Mouse (Mus musculus) midbrain, postnatal 0 days (tissue): ENCODE measurements at regions not wholly inside any gene's neighbourhood (a gene's known extent, or its start where the extent isn't known, plus 50 kb on each side); places are given as distances from the start of the nearest gene placed in this dataset.

Source experiments
- ATAC-seq: fragments of 200-750 bp; cut with Nextera tagmentation; 2 replicates; pipeline ENCODE4 v1.8.0; 2017; ENCODE audit warnings: moderate number of reproducible peaks, mild to moderate bottlenecking, moderate TSS enrichment, moderate library complexity; ENCODE audit not compliant: low FRiP score
- DNase-seq: peaks from one replicate; pipeline ENCODE4 v3.0.0-alpha.2; 2015; ENCODE audit warnings: low spot score
- H3K27ac ChIP-seq: fragments of 300-500 bp; sonication (generic); 2 replicates; pipeline ENCODE4 v1.5.1; 2014; ENCODE audit warnings: low read depth, mild to moderate bottlenecking, low read length, mixed read lengths
- H3K27me3 ChIP-seq: fragments of 300-500 bp; sonication (generic); 2 replicates; pipeline ENCODE4 v1.6.1; 2014; ENCODE audit warnings: low read length, control low read depth, mixed read lengths; ENCODE audit not compliant: insufficient read depth
- H3K36me3 ChIP-seq: fragments of 300-500 bp; sonication (generic); 2 replicates; pipeline ENCODE4 v1.6.1; 2014; ENCODE audit warnings: low read length, control low read depth, mixed read lengths; ENCODE audit not compliant: insufficient read depth
- H3K4me1 ChIP-seq: fragments of 300-500 bp; sonication (generic); 2 replicates; pipeline ENCODE4 v1.6.1; 2014; ENCODE audit warnings: mild to moderate bottlenecking, control low read depth, antibody characterized with exemption, low read length, mixed read lengths; ENCODE audit not compliant: insufficient read depth
- H3K4me2 ChIP-seq: fragments of 300-500 bp; sonication (generic); 2 replicates; pipeline ENCODE4 v1.6.1; 2014; ENCODE audit warnings: low read depth, mild to moderate bottlenecking, low read length, mixed read lengths; ENCODE audit not compliant: poor library complexity, severe bottlenecking
- H3K4me3 ChIP-seq: fragments of 300-500 bp; sonication (generic); 2 replicates; pipeline ENCODE4 v1.5.1; 2014; ENCODE audit warnings: low read depth, mild to moderate bottlenecking, low read length, moderate library complexity
- H3K9ac ChIP-seq: fragments of 300-500 bp; sonication (generic); replicated peaks from 2 replicates; pipeline ENCODE4 v1.6.1; 2014; ENCODE audit warnings: mild to moderate bottlenecking, low read length, moderate library complexity, mixed read lengths; ENCODE audit not compliant: poor library complexity, severe bottlenecking
- H3K9me3 ChIP-seq: fragments of 300-500 bp; sonication (generic); 2 replicates; pipeline ENCODE4 v1.6.1; 2016; ENCODE audit warnings: low read length, control low read depth
- CTCF ChIP-seq: IDR thresholded peaks from 2 replicates; pipeline ENCODE4 v1.5.1; 2016; ENCODE audit warnings: antibody characterized with exemption, mild to moderate bottlenecking
- WGBS: fragments of 180-500 bp; shearing (Covaris S2); extraction: QIAGEN DNeasy Blood & Tissue Kit; methylation state at CpG from one replicate; pipeline ENCODE4 v1.1.7; 2014; 5-methylcytosine and 5-hydroxymethylcytosine counted together

DNA sequence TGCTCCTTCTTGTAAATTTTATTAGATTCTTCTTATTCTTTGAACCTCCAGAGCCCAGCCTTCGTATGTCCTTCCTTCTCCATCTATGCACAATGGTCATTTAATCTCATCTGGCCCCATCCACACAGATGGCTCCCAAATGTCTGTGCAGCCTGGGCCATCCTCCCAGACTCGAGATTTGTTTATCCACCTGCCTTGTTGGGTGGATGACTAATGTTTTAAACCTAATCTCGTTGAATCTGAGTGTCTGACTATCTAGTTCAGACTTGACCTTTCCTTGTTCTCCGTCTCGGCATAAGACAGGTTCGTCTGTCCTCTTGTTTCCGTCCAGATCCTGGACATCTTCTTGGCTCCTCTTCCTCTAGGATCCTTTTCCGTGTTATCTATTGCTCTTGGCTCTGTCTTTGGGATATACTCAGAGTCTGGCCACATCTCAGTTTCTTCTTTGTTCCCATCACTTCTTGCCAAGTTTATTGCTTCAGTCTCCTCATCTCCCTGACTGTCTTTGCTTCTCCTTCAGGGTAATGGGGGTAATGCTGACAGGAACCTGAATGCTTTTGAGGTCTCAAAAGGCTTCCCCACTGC, 141.4 kb upstream of the Gas1 start:
- 86% methylated on average over 8 of the region's 8 CpGs for WGBS
- Histone ChIP-seq H3K4me1 (no peaks in the 10 kb centered on the region), H3K9me3 (no peaks in the 10 kb centered on the region), H3K9ac (no peak overlapping the region), H3K4me3 (no peak overlapping the region), H3K36me3 (no peaks in the 10 kb centered on the region), H3K4me2 (no peak overlapping the region), H3K27me3 (no peaks in the 10 kb centered on the region), H3K27ac (no peak overlapping the region)
- no peak for TF ChIP-seq CTCF
- no peak for ATAC-seq
- no peak for DNase-seq

DNA sequence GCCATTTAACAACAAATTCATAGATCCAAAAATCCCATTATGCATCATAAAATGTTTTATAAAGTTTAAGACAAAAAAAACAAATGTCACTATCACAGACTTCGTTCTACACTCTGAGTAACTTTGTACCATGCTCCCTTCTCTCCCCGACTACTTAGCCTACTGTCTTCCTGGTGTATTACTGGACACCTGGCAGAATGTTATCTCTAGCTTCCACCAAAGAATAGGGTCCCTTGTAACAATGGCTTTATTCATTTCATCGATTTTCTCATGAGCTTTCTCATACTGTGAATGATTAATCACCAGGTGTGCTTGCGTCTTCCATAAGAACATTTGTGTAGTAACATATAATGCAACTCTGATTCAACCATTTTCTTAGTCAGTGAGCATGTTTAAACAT, 142.1 kb upstream of the Gas1 start:
- Histone ChIP-seq H3K9ac (no peak overlapping the region), H3K36me3 (no peaks in the 10 kb centered on the region), H3K27ac (no peak overlapping the region), H3K9me3 (no peaks in the 10 kb centered on the region), H3K4me1 (no peaks in the 10 kb centered on the region), H3K27me3 (no peaks in the 10 kb centered on the region), H3K4me3 (no peak overlapping the region), H3K4me2 (no peak overlapping the region)
- 85% methylated on average over 4 of the region's 4 CpGs for WGBS
- TF ChIP-seq CTCF, result no peak
- DNase-seq, result no peak
- ATAC-seq, result no peak

DNA sequence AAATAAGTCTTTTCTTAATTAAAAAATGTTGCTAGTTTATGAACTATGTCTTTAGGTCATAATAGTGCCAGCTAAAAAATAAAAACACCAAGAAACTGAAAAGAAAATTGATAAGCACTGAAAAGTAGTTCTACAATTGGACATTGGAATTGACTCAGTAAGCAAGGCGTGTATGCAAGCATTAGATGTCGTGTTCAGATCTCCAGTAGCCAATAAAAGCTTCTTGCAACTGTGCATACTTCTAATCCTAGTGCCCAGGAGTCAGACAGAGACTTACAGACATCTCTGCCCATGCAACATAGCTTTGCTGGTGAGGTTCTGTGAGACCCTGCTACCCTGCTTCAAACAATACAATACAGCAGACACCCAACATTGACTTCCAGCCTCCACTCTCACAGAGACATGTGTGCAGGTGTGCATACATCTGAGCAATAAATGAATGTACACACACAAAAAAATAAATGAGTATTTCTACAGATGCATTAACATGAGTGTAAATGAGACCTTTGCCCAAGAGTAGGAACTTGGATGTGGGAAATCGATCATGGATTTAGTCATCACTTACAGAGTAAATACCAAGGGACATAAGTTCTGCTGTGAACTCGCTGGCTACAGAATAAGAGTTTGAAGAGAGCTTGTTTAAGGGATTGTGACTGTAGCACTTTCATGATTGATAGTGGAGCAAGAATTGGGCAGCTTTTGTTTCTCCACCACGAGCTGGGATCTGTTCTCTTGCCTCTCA, 142.9 kb upstream of the Gas1 start:
- no peak overlapping the region for H3K9ac ChIP-seq
- DNase-seq, result no peak
- no peak overlapping the region for H3K4me3 ChIP-seq
- H3K36me3 ChIP-seq, result no peaks in the 10 kb centered on the region
- H3K4me1 ChIP-seq, result no peaks in the 10 kb centered on the region
- H3K9me3 ChIP-seq, result no peaks in the 10 kb centered on the region
- H3K27ac ChIP-seq, result no peak overlapping the region
- H3K27me3 ChIP-seq, result no peaks in the 10 kb centered on the region
- WGBS, result 78% methylated on average over 5 of the region's 5 CpGs
- TF ChIP-seq CTCF, result no peak
- no peak overlapping the region for H3K4me2 ChIP-seq
- ATAC-seq, result no peak

DNA sequence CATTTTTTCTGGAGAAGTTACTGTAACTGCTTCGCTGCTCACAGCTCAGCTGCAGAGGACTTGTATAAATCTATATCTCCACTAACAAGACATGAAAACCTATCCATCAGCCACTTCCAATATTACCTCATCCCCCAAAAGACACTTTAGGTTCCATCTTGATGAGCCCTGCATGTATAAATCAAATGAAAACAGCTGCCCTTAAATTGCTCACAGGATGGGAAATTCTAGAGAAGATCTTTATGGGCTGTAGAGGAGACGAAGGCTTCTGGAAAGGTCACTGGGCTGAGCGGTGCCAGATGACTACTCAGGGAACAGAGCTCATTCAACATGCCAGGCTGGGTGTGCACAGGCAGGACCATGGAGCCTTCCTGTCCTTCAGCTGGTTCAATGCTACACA, 145.4 kb upstream of the Gas1 start:
- Histone ChIP-seq H3K27ac (no peak overlapping the region), H3K9me3 (no peaks in the 10 kb centered on the region), H3K27me3 (no peaks in the 10 kb centered on the region), H3K4me2 (no peak overlapping the region), H3K36me3 (no peaks in the 10 kb centered on the region), H3K9ac (no peak overlapping the region), H3K4me3 (no peak overlapping the region), H3K4me1 (no peaks in the 10 kb centered on the region)
- TF ChIP-seq CTCF, result no peak
- 93% methylated on average over 3 of the region's 3 CpGs for WGBS
- DNase-seq, result no peak
- ATAC-seq, result no peak

DNA sequence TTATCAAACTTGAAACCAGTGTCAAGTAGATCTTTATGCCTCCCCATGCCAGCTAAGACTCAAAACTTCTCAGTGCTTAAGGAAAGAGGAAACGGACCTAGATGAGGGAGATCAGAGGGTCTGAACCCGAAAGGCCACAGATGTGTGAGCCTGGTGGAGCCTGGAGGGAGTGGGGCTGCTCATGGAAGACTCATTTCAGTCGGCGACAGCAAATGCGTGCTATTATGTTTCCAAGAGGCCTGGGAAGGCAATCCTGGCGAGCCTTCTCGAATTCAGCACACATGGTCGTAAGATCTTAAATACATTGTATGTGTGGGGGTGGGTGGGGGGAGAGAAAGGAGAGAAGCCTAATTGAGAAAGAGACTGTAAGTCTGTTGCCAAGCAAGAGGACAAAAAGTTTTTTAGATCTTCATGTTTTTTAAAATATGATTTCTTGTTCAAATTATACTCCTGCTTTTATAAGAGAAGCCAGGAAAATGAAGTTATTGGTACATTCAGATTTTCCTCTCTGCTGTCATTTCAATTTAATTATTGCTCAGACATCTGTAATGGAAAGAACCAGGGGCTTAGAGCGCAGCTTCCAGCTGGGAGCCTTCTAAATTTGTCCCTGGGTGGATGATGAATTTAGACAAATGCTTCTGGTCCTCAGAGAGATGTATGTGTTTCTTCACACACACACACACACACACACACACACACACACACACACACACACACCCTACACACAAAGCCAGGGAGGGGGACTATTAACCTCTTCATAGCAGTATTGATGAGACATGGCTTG, 153.5 kb upstream of the Gas1 start:
- ATAC-seq, result no peak
- no peak for TF ChIP-seq CTCF
- no peaks in the 10 kb centered on the region for H3K27me3 ChIP-seq
- no peak overlapping the region for H3K27ac ChIP-seq
- no peak overlapping the region for H3K9ac ChIP-seq
- no peaks in the 10 kb centered on the region for H3K4me1 ChIP-seq
- no peak for DNase-seq
- 85% methylated on average over 9 of the region's 9 CpGs for WGBS
- no peaks in the 10 kb centered on the region for H3K36me3 ChIP-seq
- H3K4me3 ChIP-seq, result no peak overlapping the region
- H3K4me2 ChIP-seq, result no peak overlapping the region
- no peaks in the 10 kb centered on the region for H3K9me3 ChIP-seq

DNA sequence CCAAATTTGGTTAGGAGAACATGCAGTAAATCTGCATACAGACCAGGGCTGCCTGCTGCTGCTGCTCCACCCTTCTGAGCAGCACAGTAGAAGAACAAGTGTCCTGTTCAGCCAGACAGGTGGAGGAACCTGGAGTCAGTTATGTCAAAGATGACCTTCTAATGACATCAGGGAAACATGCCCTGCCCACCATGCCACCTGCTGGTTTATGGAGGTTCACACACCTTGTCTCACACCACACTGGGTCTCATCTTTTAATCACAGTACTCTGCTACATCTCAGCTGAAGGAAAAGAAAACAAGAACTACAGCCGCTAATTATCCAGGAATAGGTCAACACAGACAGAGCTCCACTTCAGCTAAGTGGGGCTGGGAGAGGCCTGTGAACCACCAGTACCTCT, 159.0 kb upstream of the Gas1 start:
- peak; percentile 52 for TF ChIP-seq CTCF
- H3K27me3 ChIP-seq, result no peaks in the 10 kb centered on the region
- no peak overlapping the region for H3K9ac ChIP-seq
- H3K36me3 ChIP-seq, result no peaks in the 10 kb centered on the region
- H3K4me3 ChIP-seq, result no peak overlapping the region
- 65% methylated on average over 1 of the region's 1 CpGs for WGBS
- no peaks in the 10 kb centered on the region for H3K9me3 ChIP-seq
- H3K27ac ChIP-seq, result no peak overlapping the region
- no peak for ATAC-seq
- no peaks in the 10 kb centered on the region for H3K4me1 ChIP-seq
- DNase-seq, result no peak
- H3K4me2 ChIP-seq, result no peak overlapping the region
